Mouse (Mus musculus) activated CD4-positive, CD25-positive, alpha-beta regulatory T cell, adult 9 weeks (primary cell): ENCODE results near the gene Plcb3. TPM values are rescaled to one million over a fixed set of nuclear protein-coding genes. Genes with fewer than 3 reads are reported as not detected.

ENCODE experiments used
- polyA plus RNA-seq: library from polyadenylated mRNA; unstranded; fragments of 100-300 nt; shearing (Covaris generic); gene quantifications from one replicate; pipeline ENCODE4 v1.2.1, GENCODE M21; 2017

Plcb3 gene
- polyA plus RNA-seq, 1 experiment from 2014 or later, result 14.8 TPM

Other genes starting within 250 kb of the Plcb3 start
- 46.0 TPM for gene Rps6ka4, start 135.8 kb downstream of the Plcb3 start, polyA plus RNA-seq
- 64.6 TPM for gene Ccdc88b, start 118.3 kb downstream of the Plcb3 start, polyA plus RNA-seq
- gene Trmt112, start 66.8 kb downstream of the Plcb3 start, polyA plus RNA-seq, result 174 TPM
- gene Prdx5, start 66.4 kb downstream of the Plcb3 start, polyA plus RNA-seq, result 252 TPM
- 7.9 TPM for gene Esrra, start 54.7 kb downstream of the Plcb3 start, polyA plus RNA-seq
- not detected for gene Catsperz, start 51.1 kb downstream of the Plcb3 start, polyA plus RNA-seq
- gene Kcnk4, start 42.0 kb downstream of the Plcb3 start, polyA plus RNA-seq, result not detected
- gene Bad, start 34.6 kb downstream of the Plcb3 start, polyA plus RNA-seq, result 43.0 TPM
- gene Gpr137, start 34.0 kb downstream of the Plcb3 start, polyA plus RNA-seq, result 19.9 TPM
- gene Ppp1r14b, start 1.5 kb downstream of the Plcb3 start, polyA plus RNA-seq, result 30.5 TPM
- 57.8 TPM for gene Fkbp2, start 4.0 kb upstream of the Plcb3 start, polyA plus RNA-seq
- 1.9 TPM for gene Vegfb, start 11.2 kb upstream of the Plcb3 start, polyA plus RNA-seq
- 44.5 TPM for gene Dnajc4, start 16.1 kb upstream of the Plcb3 start, polyA plus RNA-seq
- gene Nudt22, start 19.6 kb upstream of the Plcb3 start, polyA plus RNA-seq, result 32.2 TPM
- 5.9 TPM for gene Trpt1, start 19.7 kb upstream of the Plcb3 start, polyA plus RNA-seq
- 435 TPM for gene Fermt3, start 43.0 kb upstream of the Plcb3 start, polyA plus RNA-seq
- 257 TPM for gene Stip1, start 63.5 kb upstream of the Plcb3 start, polyA plus RNA-seq
- 1.7 TPM for gene Macrod1, start 80.3 kb upstream of the Plcb3 start, polyA plus RNA-seq
- gene Flrt1, start 129.3 kb upstream of the Plcb3 start, polyA plus RNA-seq, result 0.09 TPM
- gene Otub1, start 229.8 kb upstream of the Plcb3 start, polyA plus RNA-seq, result 62.7 TPM
- 556 TPM for gene Cox8a, start 241.1 kb upstream of the Plcb3 start, polyA plus RNA-seq